8 mouse cellular contexts compared by ENCODE assay signal in genomic region chr15:94263866-94264496, GRCm38 (mm10).
A peak's percentile ranks its signal among the peaks of the same experiment; 100 is the strongest.
DNase-seq lines count a peak whose midpoint lies in the region; ATAC-seq lines count a peak whose summit lies in the region.
"Had no signal": no experiment of that assay in that cellular context is flagged by ENCODE, and none has a peak within 500 bp of the region (broad histone marks: within the 10 kb centered on the region; RNA-seq: fewer than 3 reads in every experiment).

No protein-coding gene starts in this region.

- 49% methylated on average over 8 of the region's 8 CpGs for WGBS in hindbrain, embryonic 15.5 days
- 64% methylated on average over 8 of the region's 8 CpGs for WGBS in hindbrain, embryonic 13.5 days
- WGBS in neural tube, embryonic 15.5 days: 50% methylated on average over 8 of the region's 8 CpGs

- H3K27ac ChIP-seq in hindbrain, embryonic 15.5 days (replicated peaks): peak overlapping the region; percentile 64
- H3K27ac ChIP-seq in hindbrain, embryonic 13.5 days: no peak overlapping the region
- no peak overlapping the region for H3K27ac ChIP-seq in neural tube, embryonic 15.5 days (replicated peaks)

- no peak overlapping the region for H3K4me3 ChIP-seq in hindbrain, embryonic 15.5 days
- no peak overlapping the region for H3K4me3 ChIP-seq in hindbrain, embryonic 13.5 days
- H3K4me3 ChIP-seq in neural tube, embryonic 15.5 days (replicated peaks): no peak overlapping the region

- peak; percentile 44 to 59 for DNase-seq in right cerebral cortex, postnatal 10 days (ENCODE audit: low spot score in 2 of 2)
- DNase-seq in right cerebral cortex, adult 18-20 months: no peak
- peak; percentile 43 to 82 for DNase-seq in cerebellum, postnatal 4 days (ENCODE audit: low spot score in 2 of 2)
- DNase-seq in heart, adult 11 months: no peak

- H3K36me3 ChIP-seq in hindbrain, embryonic 15.5 days: no peaks in the 10 kb centered on the region
- H3K36me3 ChIP-seq in hindbrain, embryonic 13.5 days: no peaks in the 10 kb centered on the region
- H3K36me3 ChIP-seq in neural tube, embryonic 15.5 days: no peaks in the 10 kb centered on the region
- H3K36me3 ChIP-seq: G1E had no signal

- ATAC-seq in hindbrain, embryonic 15.5 days (ENCODE audit: low FRiP score, low read depth): peak; percentile 68; the same call in 1 of the 2 replicates
- no peak for ATAC-seq in hindbrain, embryonic 13.5 days (ENCODE audit: low FRiP score)
- ATAC-seq in neural tube, embryonic 15.5 days (ENCODE audit: low FRiP score): 0 out of 2 replicates have a peak, but pooled peaks have one; percentile 45

- H3K9me3 ChIP-seq in hindbrain, embryonic 15.5 days: no peaks in the 10 kb centered on the region
- no peaks in the 10 kb centered on the region for H3K9me3 ChIP-seq in hindbrain, embryonic 13.5 days
- no peaks in the 10 kb centered on the region for H3K9me3 ChIP-seq in neural tube, embryonic 15.5 days (replicated peaks)

- H3K4me2 ChIP-seq in hindbrain, embryonic 15.5 days: no peak overlapping the region
- no peak overlapping the region for H3K4me2 ChIP-seq in hindbrain, embryonic 13.5 days
- H3K4me2 ChIP-seq in neural tube, embryonic 15.5 days: no peak overlapping the region

- H3K27me3 ChIP-seq in hindbrain, embryonic 15.5 days: no peaks in the 10 kb centered on the region
- H3K27me3 ChIP-seq in hindbrain, embryonic 13.5 days: no peaks in the 10 kb centered on the region
- no peaks in the 10 kb centered on the region for H3K27me3 ChIP-seq in neural tube, embryonic 15.5 days (replicated peaks)

- H3K4me1 ChIP-seq in hindbrain, embryonic 15.5 days (replicated peaks): peaks cover 15% of the 10 kb centered on the region; the same call in 1 of the 2 replicates
- H3K4me1 ChIP-seq in hindbrain, embryonic 13.5 days (replicated peaks): peaks cover 20% of the 10 kb centered on the region
- peaks cover 13% of the 10 kb centered on the region; the same call in 1 of the 2 replicates for H3K4me1 ChIP-seq in neural tube, embryonic 15.5 days

- H3K9ac ChIP-seq in hindbrain, embryonic 15.5 days: no peak overlapping the region
- H3K9ac ChIP-seq in hindbrain, embryonic 13.5 days: no peak overlapping the region
- no peak overlapping the region for H3K9ac ChIP-seq in neural tube, embryonic 15.5 days (replicated peaks)

Comparison
In these comparisons a context has a peak if more than half of its experiments do, and no peak if none do; other contexts are left out.
1. DNase-seq: peak in right cerebral cortex, postnatal 10 days (2 of 2) and cerebellum, postnatal 4 days (2 of 2); none in right cerebral cortex, adult 18-20 months (single experiment) and heart, adult 11 months (single experiment).